Mouse (Mus musculus): ENCODE measurements around the gene Olfr353. TPM values are rescaled to one million over a fixed set of nuclear protein-coding genes. Genes with fewer than 3 reads are reported as not detected.

Gene Olfr353
- polyA plus RNA-seq (2012; ENCODE audit: low replicate concordance) = 0.03 TPM in 1 of 2 replicates, not detected in the other

GRCm38 (mm10) chr2:36892836-36893235, at the start of gene Olfr353:
Gene Olfr353, minus strand, starts transcription at chr2:36892936.

DNA sequence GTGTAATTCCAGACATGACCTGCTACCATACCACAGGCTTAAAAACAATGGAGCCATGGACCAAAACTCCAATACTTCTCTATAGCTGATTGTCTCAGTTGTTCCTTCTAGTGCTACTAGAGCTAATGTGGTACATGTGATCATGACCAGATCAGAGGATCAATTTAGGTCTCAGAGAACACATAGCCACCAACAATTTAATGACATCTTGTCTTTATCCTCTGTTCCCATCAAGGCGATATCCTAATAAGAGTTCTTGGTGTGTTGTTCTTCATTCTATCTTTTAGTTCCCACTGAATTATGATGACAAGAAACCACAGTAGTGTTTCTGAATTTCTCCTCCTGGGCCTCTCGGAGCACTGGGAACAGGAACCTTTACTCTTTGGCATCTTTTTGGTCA, 44.1 kb upstream of the Olfr353 start, which contains the start of gene Olfr356:
Gene Olfr356, plus strand, starts transcription at position 301 of the 400 bp plus-strand sequence.

GRCm38 (mm10) chr2:36928797-36929196, 36.1 kb upstream of the Olfr353 start, which contains the start of gene Olfr355:
Gene Olfr355, minus strand, starts transcription at chr2:36928897.

DNA sequence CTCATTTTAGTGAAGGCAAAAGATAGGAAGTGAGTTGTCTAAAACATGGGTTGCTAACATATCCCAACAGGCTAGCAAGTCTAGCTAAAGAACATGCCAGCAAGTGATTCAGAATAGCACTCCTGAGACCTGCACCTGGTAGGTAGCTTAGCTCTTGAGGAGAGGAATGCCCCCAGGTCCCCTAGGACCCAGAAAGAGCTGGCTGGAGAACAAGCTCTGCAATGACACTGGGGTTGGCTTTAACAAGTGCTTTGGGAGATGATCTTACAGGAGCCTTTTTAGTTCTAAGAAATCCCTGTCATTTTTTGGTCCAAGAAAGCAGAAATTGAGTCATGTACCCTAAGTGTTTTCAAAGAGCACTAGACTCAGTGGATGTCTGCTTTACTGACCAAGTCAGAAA, 12.6 kb upstream of the Olfr353 start, which contains the start of gene Olfr354:
Gene Olfr354, plus strand, starts transcription at position 301 of the 400 bp plus-strand sequence.

DNA sequence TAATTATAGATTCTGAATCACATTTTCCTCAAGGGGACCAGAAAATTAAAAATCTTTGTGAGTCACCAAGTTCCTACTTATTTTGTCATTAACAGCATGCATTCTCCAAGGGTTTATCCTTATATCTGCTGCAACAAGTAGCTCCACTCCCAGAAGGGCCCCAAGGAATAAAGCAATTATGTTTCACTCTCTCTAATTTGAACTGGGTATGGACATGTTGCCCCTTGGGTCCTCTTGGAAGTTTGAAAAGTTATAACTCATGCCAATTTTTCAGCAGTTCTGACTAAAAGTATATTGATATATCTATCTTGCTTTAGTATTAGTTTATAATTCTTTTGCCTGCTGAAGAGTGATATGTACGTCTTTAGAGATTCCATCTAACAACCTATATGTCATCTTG, 24.6 kb downstream of the Olfr353 start, which contains the start of gene Olfr352:
Gene Olfr352, plus strand, starts transcription at position 301 of the 400 bp plus-strand sequence.

DNA sequence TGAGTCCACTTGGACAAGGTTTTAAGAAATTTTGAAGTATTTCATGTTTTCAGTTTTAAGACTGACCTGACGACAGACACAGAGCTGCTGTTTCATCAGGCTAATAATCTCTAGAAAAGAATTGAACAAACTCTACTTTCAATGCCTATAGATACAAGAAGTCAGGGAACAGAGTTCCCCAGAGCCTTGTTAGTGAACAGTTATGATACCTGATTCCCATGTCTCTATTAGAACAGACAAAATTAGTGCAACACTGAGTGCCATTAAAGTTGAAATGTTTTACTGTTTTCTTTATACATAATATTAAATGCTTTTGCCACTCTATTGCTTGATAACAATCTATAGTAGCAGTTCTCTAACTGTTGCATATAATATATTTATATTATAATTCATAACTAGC, 30.2 kb downstream of the Olfr353 start, which contains the start of gene Olfr351:
Gene Olfr351, minus strand, starts transcription at position 101 of the 400 bp plus-strand sequence.

DNA sequence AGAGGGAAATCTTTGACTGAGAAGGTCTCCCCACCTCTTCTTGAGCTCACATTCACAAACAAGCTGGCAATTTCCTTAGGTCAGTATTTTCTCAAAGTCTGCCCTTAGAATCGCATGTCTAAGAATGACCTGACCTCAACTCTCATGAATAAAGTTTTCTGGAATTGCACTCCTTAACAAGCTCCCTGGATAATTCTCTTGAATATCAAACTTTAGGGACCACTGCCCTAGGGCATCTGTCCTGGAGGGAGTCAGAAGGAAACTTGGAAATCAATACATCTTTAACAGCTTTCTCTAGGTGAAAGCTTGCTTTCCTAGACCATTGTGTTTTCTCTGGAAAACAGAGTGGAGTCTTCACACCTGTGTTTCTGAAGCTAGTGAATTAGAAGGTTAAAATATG, 46.7 kb downstream of the Olfr353 start, which contains the start of gene Olfr350:
Gene Olfr350, plus strand, starts transcription at position 301 of the 400 bp plus-strand sequence.

Other genes starting within 250 kb of the Olfr353 start
- not detected in 2 replicates for gene Olfr346, start 207.1 kb downstream of the Olfr353 start, polyA plus RNA-seq (2012; ENCODE audit: low replicate concordance)
- gene Olfr347, start 161.0 kb downstream of the Olfr353 start, polyA plus RNA-seq (2012; ENCODE audit: low replicate concordance) = 0.05 TPM in 1 of 2 replicates, not detected in the other
- gene Olfr348, start 108.7 kb downstream of the Olfr353 start, polyA plus RNA-seq (2012; ENCODE audit: low replicate concordance) = not detected in 2 replicates
- 0.03 TPM in 1 of 2 replicates, not detected in the other for gene Olfr50, start 102.4 kb downstream of the Olfr353 start, polyA plus RNA-seq (2012; ENCODE audit: low replicate concordance)
- gene Olfr3, start 75.9 kb downstream of the Olfr353 start, polyA plus RNA-seq (2012; ENCODE audit: low replicate concordance) = not detected in 2 replicates
- gene Olfr350, start 46.6 kb downstream of the Olfr353 start, polyA plus RNA-seq (2012; ENCODE audit: low replicate concordance) = not detected in 2 replicates
- not detected in 2 replicates for gene Olfr351, start 30.3 kb downstream of the Olfr353 start, polyA plus RNA-seq (2012; ENCODE audit: low replicate concordance)
- gene Olfr352, start 24.5 kb downstream of the Olfr353 start, polyA plus RNA-seq (2012; ENCODE audit: low replicate concordance) = not detected in 2 replicates
- gene Olfr354, start 12.7 kb upstream of the Olfr353 start, polyA plus RNA-seq (2012; ENCODE audit: low replicate concordance) = not detected in 2 replicates
- gene Olfr355, start 36.0 kb upstream of the Olfr353 start, polyA plus RNA-seq (2012; ENCODE audit: low replicate concordance) = not detected in 2 replicates
- not detected in 2 replicates for gene Olfr356, start 44.2 kb upstream of the Olfr353 start, polyA plus RNA-seq (2012; ENCODE audit: low replicate concordance)
- gene Olfr357, start 100.9 kb upstream of the Olfr353 start, polyA plus RNA-seq (2012; ENCODE audit: low replicate concordance) = 0.03 TPM in 1 of 2 replicates, not detected in the other
- gene Olfr358, start 116.4 kb upstream of the Olfr353 start, polyA plus RNA-seq (2012; ENCODE audit: low replicate concordance) = not detected in 2 replicates
- gene Olfr360, start 172.8 kb upstream of the Olfr353 start, polyA plus RNA-seq (2012; ENCODE audit: low replicate concordance) = not detected in 2 replicates
- gene Olfr361, start 196.4 kb upstream of the Olfr353 start, polyA plus RNA-seq (2012; ENCODE audit: low replicate concordance) = not detected in 2 replicates
- not detected in 2 replicates for gene Olfr362, start 225.0 kb upstream of the Olfr353 start, polyA plus RNA-seq (2012; ENCODE audit: low replicate concordance)
- gene Olfr364-ps1, start 246.4 kb upstream of the Olfr353 start, polyA plus RNA-seq (2012; ENCODE audit: low replicate concordance) = not detected in 2 replicates